Mouse (Mus musculus) spleen, embryonic (tissue): ENCODE data around the gene Fgf4.

Experiments
- CTCF ChIA-PET: fragments of 350-600 bp; sonication (Branson Sonifier 250); formaldehyde crosslinking; loops from one replicate; lab custom pipeline; 2022; lab: Charles Lee

Fgf4 gene

GRCm38 (mm10) chr7:144908705-144909104 lies 61.5 kb downstream of the Fgf4 start:
- CTCF ChIA-PET: no interaction called here

DNA sequence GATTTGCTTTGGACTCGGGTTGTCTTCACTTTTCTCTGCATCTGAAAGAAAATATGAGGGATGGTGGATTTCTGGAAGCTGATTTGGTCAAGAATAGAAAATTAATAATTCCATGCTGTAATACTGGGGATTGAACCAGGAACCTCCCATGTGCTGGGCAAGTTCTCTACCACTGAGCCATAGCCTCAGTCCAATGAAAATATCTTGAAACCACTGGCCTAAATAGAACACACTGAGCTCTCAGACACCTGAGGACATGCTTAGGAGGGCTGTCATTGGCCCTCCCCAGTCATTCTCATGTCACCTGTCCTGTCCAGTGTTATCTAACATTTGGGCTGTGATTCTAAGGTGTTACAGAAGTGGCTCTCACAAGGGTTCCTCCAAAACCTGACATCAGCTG lies 64.0 kb downstream of the Fgf4 start:
- CTCF ChIA-PET: interaction anchor here (0.6 to 0.7 kb wide), 2 partner anchors 65 to 1101 kb away, joined by 3 to 6 read pairs; no protein-coding TSS in a partner anchor

- CTCF ChIA-PET: no interaction called here
These were observed 65.7 kb downstream of the Fgf4 start for GRCm38 (mm10) chr7:144912897-144913296.

GRCm38 (mm10) chr7:144914296-144914947 lies 67.3 kb downstream of the Fgf4 start:
- CTCF ChIA-PET: no interaction called here
